Mouse (Mus musculus): ENCODE results near the gene Ier5. TPM values are rescaled to one million over a fixed set of nuclear protein-coding genes. Genes with fewer than 3 reads are reported as not detected.

Gene Ier5
- polyA plus RNA-seq, 1 experiment = 5.3 TPM

DNA sequence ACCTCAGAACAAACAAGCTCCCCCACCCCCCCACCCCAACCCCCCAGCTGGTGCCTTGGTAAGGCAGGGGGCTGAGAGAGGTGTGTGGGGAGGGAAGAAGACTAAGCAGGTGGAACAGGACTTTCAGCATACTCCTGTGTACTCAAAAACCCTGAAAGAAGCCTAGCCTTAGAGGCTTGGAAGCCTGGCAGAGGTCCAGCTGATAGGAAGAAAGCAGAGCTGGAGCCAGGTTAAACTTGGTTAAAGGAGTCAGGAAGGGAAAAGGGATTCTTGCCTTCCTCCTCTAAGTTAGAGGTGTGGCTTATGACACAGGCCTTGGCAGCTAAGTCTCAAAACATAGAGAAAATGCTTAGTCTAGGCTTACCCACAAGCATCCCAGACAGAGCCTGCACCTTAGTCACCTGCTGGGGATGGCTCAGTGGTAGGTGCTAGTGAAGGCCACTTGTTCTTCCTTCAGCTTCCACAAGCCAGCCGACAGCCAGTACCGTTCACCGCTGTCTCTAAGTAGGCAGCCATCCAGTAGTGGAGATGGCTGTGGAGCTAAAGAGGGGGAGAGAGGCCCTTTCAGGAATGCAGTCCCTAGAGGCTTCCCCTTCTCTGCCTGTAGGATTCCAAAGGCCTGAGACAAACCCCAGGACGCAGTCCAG is 6.2 kb downstream of the Ier5 start:
- Histone ChIP-seq H3K27me3 (ENCODE audit: control insufficient read depth, insufficient read depth, low read length) (no peaks in the 10 kb centered on the region), H3K4me3 (ENCODE audit: control insufficient read depth, low read depth, low read length) (no peak overlapping the region), H3K36me3 (ENCODE audit: control insufficient read depth, insufficient read depth, low read length) (no peaks in the 10 kb centered on the region), H3K4me1 (ENCODE audit: control insufficient read depth, insufficient read depth, low read length) (peaks cover 15% of the 10 kb centered on the region), H3K27ac (ENCODE audit: control insufficient read depth, insufficient read depth, low read depth, low read length) (no peak overlapping the region)
- TF ChIP-seq POLR2A (IDR thresholded peaks at IDR 0.05; ENCODE audit: control insufficient read depth, low read depth, low read length) = no peak
- no peak for TF ChIP-seq CTCF (IDR thresholded peaks at IDR 0.05; ENCODE audit: control insufficient read depth, insufficient read depth, insufficient replicate concordance, low read depth, low read length)

GRCm38 (mm10) chr1:155091842-155092800 is 7.3 kb downstream of the Ier5 start:
- TF ChIP-seq POLR2A (IDR thresholded peaks at IDR 0.05; ENCODE audit: control insufficient read depth, low read depth, low read length) (no peak), CTCF (IDR thresholded peaks at IDR 0.05; ENCODE audit: control insufficient read depth, insufficient read depth, insufficient replicate concordance, low read depth, low read length) (no peak)
- Histone ChIP-seq H3K4me1 (ENCODE audit: control insufficient read depth, insufficient read depth, low read length) (peaks cover 10% of the 10 kb centered on the region), H3K27me3 (ENCODE audit: control insufficient read depth, insufficient read depth, low read length) (no peaks in the 10 kb centered on the region), H3K4me3 (ENCODE audit: control insufficient read depth, low read depth, low read length) (no peak overlapping the region), H3K27ac (ENCODE audit: control insufficient read depth, insufficient read depth, low read depth, low read length) (peak overlapping the region; percentile 25; the same call in 1 of the 2 replicates), H3K36me3 (ENCODE audit: control insufficient read depth, insufficient read depth, low read length) (no peaks in the 10 kb centered on the region)

- TF ChIP-seq CTCF (IDR thresholded peaks at IDR 0.05; ENCODE audit: control insufficient read depth, insufficient read depth, insufficient replicate concordance, low read depth, low read length) (no peak), POLR2A (IDR thresholded peaks at IDR 0.05; ENCODE audit: control insufficient read depth, low read depth, low read length) (no peak)
- no peaks in the 10 kb centered on the region for H3K36me3 ChIP-seq (ENCODE audit: control insufficient read depth, insufficient read depth, low read length)
- H3K27ac ChIP-seq (ENCODE audit: control insufficient read depth, insufficient read depth, low read depth, low read length) = no peak overlapping the region
- no peak overlapping the region for H3K4me3 ChIP-seq (ENCODE audit: control insufficient read depth, low read depth, low read length)
- H3K27me3 ChIP-seq (ENCODE audit: control insufficient read depth, insufficient read depth, low read length) = no peaks in the 10 kb centered on the region
- H3K4me1 ChIP-seq (ENCODE audit: control insufficient read depth, insufficient read depth, low read length) = peaks cover 10% of the 10 kb centered on the region
These were observed 8.0 kb downstream of the Ier5 start for GRCm38 (mm10) chr1:155091374-155091841.

DNA sequence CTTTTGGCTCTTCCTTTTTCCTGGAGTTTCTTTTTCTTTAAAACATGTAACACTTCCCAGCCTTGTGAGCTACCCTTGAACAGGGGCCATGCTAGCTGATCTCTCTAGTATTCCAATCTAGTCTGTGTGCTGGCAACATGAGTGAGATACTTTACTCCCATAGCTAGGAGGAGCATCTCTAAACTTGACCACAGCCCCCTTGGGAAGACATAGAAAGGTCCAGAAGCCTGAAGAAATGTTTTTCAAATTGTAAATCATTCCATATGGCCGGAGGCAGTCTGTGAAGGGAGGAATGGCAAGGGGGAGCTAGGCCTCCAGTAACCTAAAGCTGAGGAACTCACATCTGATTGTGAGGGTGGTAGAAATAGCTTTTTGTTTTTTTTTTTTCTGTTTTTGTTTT is 8.7 kb downstream of the Ier5 start:
- Histone ChIP-seq H3K4me3 (ENCODE audit: control insufficient read depth, low read depth, low read length) (no peak overlapping the region), H3K36me3 (ENCODE audit: control insufficient read depth, insufficient read depth, low read length) (no peaks in the 10 kb centered on the region), H3K27me3 (ENCODE audit: control insufficient read depth, insufficient read depth, low read length) (no peaks in the 10 kb centered on the region), H3K27ac (ENCODE audit: control insufficient read depth, insufficient read depth, low read depth, low read length) (no peak overlapping the region), H3K4me1 (ENCODE audit: control insufficient read depth, insufficient read depth, low read length) (peaks cover 13% of the 10 kb centered on the region)
- TF ChIP-seq CTCF (IDR thresholded peaks at IDR 0.05; ENCODE audit: control insufficient read depth, insufficient read depth, insufficient replicate concordance, low read depth, low read length) = no peak

DNA sequence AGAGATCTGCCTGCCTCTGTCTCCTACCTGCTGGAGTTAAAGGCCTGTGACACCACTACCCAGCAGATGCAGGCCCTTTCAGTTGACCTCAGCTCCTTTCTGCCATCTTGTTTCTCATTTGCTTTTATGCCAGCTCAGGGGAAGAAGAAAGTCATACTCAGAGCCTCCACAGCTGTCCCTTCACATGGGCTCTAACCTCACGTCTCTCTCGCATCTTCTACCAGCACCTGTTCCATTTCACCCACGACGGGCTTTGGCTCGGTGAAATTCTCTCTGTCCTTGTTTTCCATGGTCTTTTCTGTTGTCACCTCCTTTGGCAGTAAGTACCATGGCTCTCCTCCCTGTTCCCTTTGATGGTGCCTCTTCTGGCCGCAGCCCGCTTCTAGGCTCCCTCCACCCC is 9.1 kb downstream of the Ier5 start:
- TF ChIP-seq POLR2A (IDR thresholded peaks at IDR 0.05; ENCODE audit: control insufficient read depth, low read depth, low read length) (no peak), CTCF (IDR thresholded peaks at IDR 0.05; ENCODE audit: control insufficient read depth, insufficient read depth, insufficient replicate concordance, low read depth, low read length) (no peak)
- no peak overlapping the region for H3K4me3 ChIP-seq (ENCODE audit: control insufficient read depth, low read depth, low read length)
- peaks cover 13% of the 10 kb centered on the region for H3K4me1 ChIP-seq (ENCODE audit: control insufficient read depth, insufficient read depth, low read length)
- no peaks in the 10 kb centered on the region for H3K27me3 ChIP-seq (ENCODE audit: control insufficient read depth, insufficient read depth, low read length)
- H3K27ac ChIP-seq (ENCODE audit: control insufficient read depth, insufficient read depth, low read depth, low read length) = no peak overlapping the region
- H3K36me3 ChIP-seq (ENCODE audit: control insufficient read depth, insufficient read depth, low read length) = no peaks in the 10 kb centered on the region

DNA sequence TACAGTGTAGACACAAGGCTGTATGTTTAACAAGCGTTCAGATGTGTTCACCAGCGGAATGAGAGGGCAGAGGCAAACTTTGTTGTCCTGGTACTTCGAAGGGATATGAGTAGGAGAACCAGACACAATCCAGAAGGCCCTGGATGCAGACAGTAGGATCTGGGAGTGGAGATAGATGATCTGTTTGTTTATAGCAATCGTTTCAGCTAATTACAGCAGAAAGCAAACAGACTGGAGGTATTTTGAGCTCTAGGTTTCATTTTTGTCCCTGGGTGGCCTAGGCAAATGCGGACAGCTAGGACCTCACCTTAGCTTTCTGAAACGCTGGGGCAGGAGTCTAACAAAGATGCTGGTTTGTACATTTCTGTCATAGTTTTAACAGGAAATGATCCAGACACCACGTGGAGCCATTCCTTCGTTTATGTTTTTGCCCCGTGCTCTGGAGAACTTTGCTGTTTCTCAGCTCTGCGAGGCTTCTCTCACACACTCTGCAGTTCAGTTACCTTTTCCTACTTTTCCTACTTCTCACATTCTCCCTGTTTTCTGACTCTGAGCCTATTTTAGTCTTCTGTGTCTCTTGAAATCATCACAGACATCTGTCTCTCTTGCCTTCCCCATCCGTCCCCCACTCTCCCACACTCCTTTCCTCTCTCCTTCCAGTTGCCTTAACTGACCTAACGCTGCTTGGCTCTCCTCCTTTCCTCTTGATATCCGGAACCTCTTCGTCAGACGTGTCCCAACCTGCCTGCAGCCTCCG is 10.4 kb downstream of the Ier5 start:
- Histone ChIP-seq H3K4me3 (ENCODE audit: control insufficient read depth, low read depth, low read length) (no peak overlapping the region), H3K36me3 (ENCODE audit: control insufficient read depth, insufficient read depth, low read length) (no peaks in the 10 kb centered on the region), H3K27me3 (ENCODE audit: control insufficient read depth, insufficient read depth, low read length) (no peaks in the 10 kb centered on the region), H3K4me1 (ENCODE audit: control insufficient read depth, insufficient read depth, low read length) (peaks cover 16% of the 10 kb centered on the region), H3K27ac (ENCODE audit: control insufficient read depth, insufficient read depth, low read depth, low read length) (no peak overlapping the region)
- TF ChIP-seq POLR2A (IDR thresholded peaks at IDR 0.05; ENCODE audit: control insufficient read depth, low read depth, low read length) = no peak
- no peak for TF ChIP-seq CTCF (IDR thresholded peaks at IDR 0.05; ENCODE audit: control insufficient read depth, insufficient read depth, insufficient replicate concordance, low read depth, low read length)

- peaks cover 21% of the 10 kb centered on the region for H3K4me1 ChIP-seq (ENCODE audit: control insufficient read depth, insufficient read depth, low read length)
These were observed 11.4 kb downstream of the Ier5 start for GRCm38 (mm10) chr1:155088046-155088445.

More at GRCm38 (mm10) chr1:155088046-155088445, 11.4 kb downstream of the Ier5 start:
- TF ChIP-seq POLR2A (IDR thresholded peaks at IDR 0.05; ENCODE audit: control insufficient read depth, low read depth, low read length) (no peak), CTCF (IDR thresholded peaks at IDR 0.05; ENCODE audit: control insufficient read depth, insufficient read depth, insufficient replicate concordance, low read depth, low read length) (no peak)
- H3K27ac ChIP-seq (ENCODE audit: control insufficient read depth, insufficient read depth, low read depth, low read length) = no peak overlapping the region
- no peaks in the 10 kb centered on the region for H3K27me3 ChIP-seq (ENCODE audit: control insufficient read depth, insufficient read depth, low read length)
- no peak overlapping the region for H3K4me3 ChIP-seq (ENCODE audit: control insufficient read depth, low read depth, low read length)
- no peaks in the 10 kb centered on the region for H3K36me3 ChIP-seq (ENCODE audit: control insufficient read depth, insufficient read depth, low read length)

All from testis, adult 2 months (tissue).